Mouse (Mus musculus): ENCODE results near the gene Cdkn2d.
A peak's percentile ranks its signal among the peaks of the same experiment; 100 is the strongest.
"Not testable (repeated sequence)": the region's sequence is repeated elsewhere in the genome, so short reads cannot be mapped to it uniquely, and the experiment has no call there.

Gene Cdkn2d

GRCm38 (mm10) chr9:21291022-21291787, at the start of gene Cdkn2d:
Gene Cdkn2d, minus strand, starts transcription at chr9:21291407.
- DNase-seq (ENCODE audit: low read depth), result peak; percentile 100

GRCm38 (mm10) chr9:21340411-21340810, 49.2 kb upstream of the Cdkn2d start:
- no peak for DNase-seq (ENCODE audit: low read depth)

- no peak for DNase-seq (ENCODE audit: low read depth)
Observed at GRCm38 (mm10) chr9:21337652-21338051, 46.4 kb upstream of the Cdkn2d start.

- DNase-seq (ENCODE audit: low read depth), result no peak
Observed at GRCm38 (mm10) chr9:21336491-21336890, 45.3 kb upstream of the Cdkn2d start.

GRCm38 (mm10) chr9:21335391-21335790, 44.2 kb upstream of the Cdkn2d start:
- no peak for DNase-seq (ENCODE audit: low read depth)

GRCm38 (mm10) chr9:21334747-21335146, 43.5 kb upstream of the Cdkn2d start:
- DNase-seq (ENCODE audit: low read depth), result no peak

- DNase-seq (ENCODE audit: low read depth), result no peak
Observed at GRCm38 (mm10) chr9:21333523-21333922, 42.3 kb upstream of the Cdkn2d start.

- DNase-seq (ENCODE audit: low read depth), result peak; percentile 60
Observed at GRCm38 (mm10) chr9:21332161-21333061, 41.2 kb upstream of the Cdkn2d start.

- DNase-seq (ENCODE audit: low read depth), result no peak
Observed at GRCm38 (mm10) chr9:21331365-21332140, 40.3 kb upstream of the Cdkn2d start.

GRCm38 (mm10) chr9:21329699-21330289, 38.6 kb upstream of the Cdkn2d start:
- DNase-seq (ENCODE audit: low read depth), result no peak

GRCm38 (mm10) chr9:21329041-21329440, 37.8 kb upstream of the Cdkn2d start:
- DNase-seq (ENCODE audit: low read depth), result no peak

GRCm38 (mm10) chr9:21328041-21328440, 36.8 kb upstream of the Cdkn2d start:
- peak; percentile 48 for DNase-seq (ENCODE audit: low read depth)

GRCm38 (mm10) chr9:21327569-21327968, 36.4 kb upstream of the Cdkn2d start:
- DNase-seq (ENCODE audit: low read depth), result no peak

- no peak for DNase-seq (ENCODE audit: low read depth)
Observed at GRCm38 (mm10) chr9:21324269-21324668, 33.1 kb upstream of the Cdkn2d start.

GRCm38 (mm10) chr9:21322917-21323297, 31.7 kb upstream of the Cdkn2d start:
- not testable (repeated sequence) for DNase-seq (ENCODE audit: low read depth)

- no peak for DNase-seq (ENCODE audit: low read depth)
Observed at GRCm38 (mm10) chr9:21322211-21322916, 31.2 kb upstream of the Cdkn2d start.

- DNase-seq (ENCODE audit: low read depth), result peak; percentile 61
Observed at GRCm38 (mm10) chr9:21321513-21321835, 30.3 kb upstream of the Cdkn2d start.

GRCm38 (mm10) chr9:21320619-21321512, 29.7 kb upstream of the Cdkn2d start, which contains the start of gene Slc44a2:
Gene Slc44a2, plus strand, starts transcription at chr9:21320698.
- DNase-seq (ENCODE audit: low read depth), result peak; percentile 76

GRCm38 (mm10) chr9:21320280-21320618, 29.0 kb upstream of the Cdkn2d start:
- DNase-seq (ENCODE audit: low read depth), result no peak

- DNase-seq (ENCODE audit: low read depth), result no peak
Observed at GRCm38 (mm10) chr9:21319503-21319902, 28.3 kb upstream of the Cdkn2d start.
